Mouse (Mus musculus) G1E (cell line): ENCODE measurements around the gene Cyb5r1.

Experiments used
- CTCF ChIP-seq: IDR thresholded peaks from 2 replicates; pipeline ENCODE4 v1.5.1; 2012; ENCODE audit warnings: low read depth, low read length, inconsistent platforms, mixed read lengths
- GATA1 ChIP-seq: IDR thresholded peaks from 2 replicates; pipeline ENCODE4 v1.6.1; 2012; ENCODE audit warnings: borderline replicate concordance, low read length, inconsistent platforms, mixed read lengths
- GATA2 ChIP-seq: IDR thresholded peaks from 2 replicates; pipeline ENCODE4 v1.6.1; 2012; ENCODE audit warnings: low read depth, low read length, inconsistent platforms, borderline replicate concordance

DNA sequence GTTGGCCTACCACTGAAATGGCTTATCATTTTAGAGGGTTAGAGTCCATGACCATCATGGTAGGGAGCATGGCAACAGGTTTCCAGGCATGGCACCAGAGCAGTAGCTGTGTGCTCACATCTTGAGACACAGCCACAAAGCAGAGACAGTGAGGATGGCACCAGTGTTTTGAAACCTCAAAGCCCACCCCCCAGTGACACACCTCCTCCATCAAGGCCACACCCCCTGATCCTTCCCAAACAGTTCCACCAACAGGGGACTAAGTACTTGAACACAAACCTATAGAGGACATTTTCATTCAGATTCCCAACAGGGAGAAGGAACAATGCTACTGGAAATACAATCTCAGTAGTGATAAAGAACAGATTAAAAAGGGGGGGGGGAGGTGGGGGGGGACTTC lies 20.2 kb upstream of the Cyb5r1 start:
- TF ChIP-seq CTCF (no peak), GATA2 (no peak), GATA1 (no peak)
